Mouse (Mus musculus) stomach, postnatal 0 days (tissue): ENCODE data around the gene Eif4g3. TPM values are rescaled to one million over a fixed set of nuclear protein-coding genes. Genes with fewer than 3 reads are reported as not detected.

Experiments used
- ATAC-seq: fragments of 200-750 bp; cut with Nextera tagmentation; 2 replicates; pipeline ENCODE4 v1.8.0; 2017; ENCODE audit not compliant: low FRiP score, low TSS enrichment
- DNase-seq: peaks from one replicate; pipeline ENCODE4 v3.0.0-alpha.2; 2016; ENCODE audit warnings: low spot score
- H3K27ac ChIP-seq: fragments of 300-500 bp; sonication (generic); replicated peaks from 2 replicates; pipeline ENCODE4 v1.5.1; 2014; ENCODE audit warnings: mild to moderate bottlenecking, control low read depth
- H3K27me3 ChIP-seq: fragments of 300-500 bp; sonication (generic); 2 replicates; pipeline ENCODE4 v1.6.1; 2014; ENCODE audit warnings: low read length; ENCODE audit not compliant: control insufficient read depth, insufficient read depth
- H3K36me3 ChIP-seq: fragments of 300-500 bp; sonication (generic); 2 replicates; pipeline ENCODE4 v1.6.1; 2014; ENCODE audit warnings: low read length, mixed read lengths; ENCODE audit not compliant: control insufficient read depth, insufficient read depth
- H3K4me1 ChIP-seq: fragments of 300-500 bp; sonication (generic); replicated peaks from 2 replicates; pipeline ENCODE4 v1.6.1; 2014; ENCODE audit warnings: antibody characterized with exemption; ENCODE audit not compliant: control insufficient read depth, insufficient read depth
- H3K4me2 ChIP-seq: fragments of 300-500 bp; sonication (generic); replicated peaks from 2 replicates; pipeline ENCODE4 v1.6.1; 2014; ENCODE audit warnings: low read depth, mild to moderate bottlenecking, control low read depth, moderate library complexity
- H3K4me3 ChIP-seq: fragments of 300-500 bp; sonication (generic); 2 replicates; pipeline ENCODE4 v1.5.1; 2014; ENCODE audit warnings: low read depth, low read length, control low read depth
- H3K9ac ChIP-seq: fragments of 300-500 bp; sonication (generic); 2 replicates; pipeline ENCODE4 v1.6.1; 2014; ENCODE audit warnings: mild to moderate bottlenecking, low read length, control low read depth, mixed read lengths
- H3K9me3 ChIP-seq: fragments of 300-500 bp; sonication (generic); 2 replicates; pipeline ENCODE4 v1.6.1; 2016; ENCODE audit warnings: low read length; ENCODE audit not compliant: control insufficient read depth
- CTCF ChIP-seq: IDR thresholded peaks from 2 replicates; pipeline ENCODE4 v1.5.1; 2016; ENCODE audit warnings: antibody characterized with exemption, low read depth, mild to moderate bottlenecking, moderate library complexity
- EP300 ChIP-seq: optimal IDR thresholded peaks from 2 replicates; pipeline ENCODE3; 2016; ENCODE audit warnings: antibody characterized with exemption
- WGBS: fragments of 180-500 bp; shearing (Covaris S2); extraction: QIAGEN DNeasy Blood & Tissue Kit; methylation state at CpG from one replicate; pipeline ENCODE4 v1.1.7; 2014; 5-methylcytosine and 5-hydroxymethylcytosine counted together
- polyA plus RNA-seq: library from polyadenylated mRNA; unstranded; fragments of >200 nt; fragmentation: Nextera tagmentation; extraction: Ambion mirVana; gene quantifications from 2 replicates; pipeline ENCODE4 v1.2.1, GENCODE M21; 2015

Eif4g3 gene
- polyA plus RNA-seq, 1 experiment from 2014 or later = 11.4 TPM

GRCm38 (mm10) chr4:138009786-138010502 is 17.1 kb downstream of the Eif4g3 start:
- WGBS = 87% methylated on average over 4 of the region's 4 CpGs
- H3K36me3 ChIP-seq = peaks cover 8% of the 10 kb centered on the region
- H3K4me2 ChIP-seq = no peak overlapping the region
- no peak overlapping the region for H3K27ac ChIP-seq
- H3K9ac ChIP-seq = no peak overlapping the region
- H3K4me1 ChIP-seq = no peaks in the 10 kb centered on the region
- DNase-seq (no peak), ATAC-seq (no peak)
- H3K27me3 ChIP-seq = no peaks in the 10 kb centered on the region
- H3K9me3 ChIP-seq = no peaks in the 10 kb centered on the region
- H3K4me3 ChIP-seq = no peak overlapping the region
- TF ChIP-seq CTCF (no peak), EP300 (no peak)

DNA sequence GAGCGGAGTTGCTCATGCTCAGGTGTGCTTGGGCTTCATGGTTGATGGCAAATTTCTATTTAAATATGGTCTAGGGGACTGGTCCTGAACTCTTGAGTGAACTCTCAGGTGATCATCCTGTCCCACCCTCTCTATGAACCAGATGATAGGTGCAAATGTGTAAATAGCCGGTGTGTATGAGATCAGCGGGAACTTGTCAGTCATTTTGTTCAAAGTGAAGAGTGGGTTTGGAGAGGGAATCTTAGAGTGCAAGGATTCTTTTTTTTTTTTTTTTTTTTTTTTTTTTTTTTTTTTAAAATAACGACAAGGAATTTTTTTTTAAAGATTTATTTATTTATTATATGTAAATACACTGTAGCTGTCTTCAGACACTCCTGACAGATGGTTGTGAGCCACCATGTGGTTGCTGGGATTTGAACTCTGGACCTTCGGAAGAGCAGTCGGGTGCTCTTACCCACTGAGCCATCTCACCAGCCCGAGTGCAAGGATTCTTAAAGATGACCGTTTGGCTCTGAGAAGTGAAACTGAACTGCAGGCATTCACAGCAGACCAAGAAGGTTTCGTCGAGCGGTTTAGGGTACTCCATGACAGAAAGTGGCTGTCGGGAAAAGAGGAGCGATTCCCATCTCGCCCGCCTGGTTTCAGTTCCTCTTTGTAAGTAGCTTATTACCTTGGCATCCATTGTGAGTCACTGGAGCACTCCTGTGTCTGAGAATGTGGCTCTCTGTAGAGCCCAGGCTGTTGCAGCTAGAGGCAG is 21.1 kb downstream of the Eif4g3 start:
- peaks cover 12% of the 10 kb centered on the region for H3K36me3 ChIP-seq

DNA sequence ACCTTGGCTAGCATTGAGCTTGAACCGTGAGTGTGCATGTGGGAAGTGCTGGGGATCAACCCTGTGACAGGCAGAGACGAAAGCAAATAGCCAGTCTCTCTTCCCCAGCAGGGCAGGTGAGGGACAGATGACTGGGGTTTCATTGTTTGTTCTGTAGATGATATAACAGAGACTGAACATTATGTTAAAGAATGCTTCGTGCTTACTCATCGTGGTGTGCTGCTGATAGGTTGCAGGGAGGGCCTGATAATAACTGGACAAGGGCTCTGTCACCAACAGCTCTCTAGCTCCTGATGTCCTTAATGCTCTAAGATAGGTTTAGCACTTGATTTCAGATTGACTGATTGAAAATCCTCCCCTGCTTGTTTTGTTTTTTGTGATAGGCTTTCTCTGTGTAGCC is 23.1 kb downstream of the Eif4g3 start:
- no peak for TF ChIP-seq EP300
- TF ChIP-seq CTCF = no peak
- H3K27ac ChIP-seq = no peak overlapping the region
- DNase-seq (no peak), ATAC-seq (peak; percentile 34; the same call in 1 of the 2 replicates)
- no peak overlapping the region for H3K9ac ChIP-seq
- H3K36me3 ChIP-seq = peaks cover 12% of the 10 kb centered on the region
- H3K9me3 ChIP-seq = no peaks in the 10 kb centered on the region
- no peak overlapping the region for H3K4me3 ChIP-seq
- 54% methylated on average over 4 of the region's 4 CpGs for WGBS
- H3K4me2 ChIP-seq = no peak overlapping the region
- no peaks in the 10 kb centered on the region for H3K27me3 ChIP-seq
- no peaks in the 10 kb centered on the region for H3K4me1 ChIP-seq

More for the DNA sequence above, 21.1 kb downstream of the Eif4g3 start:
- H3K4me3 ChIP-seq = no peak overlapping the region
- ATAC-seq = no peak
- no peak for DNase-seq
- no peak overlapping the region for H3K4me2 ChIP-seq
- H3K27ac ChIP-seq = no peak overlapping the region
- H3K27me3 ChIP-seq = no peaks in the 10 kb centered on the region
- 86% methylated on average over 15 of the region's 15 CpGs for WGBS
- H3K9me3 ChIP-seq = no peaks in the 10 kb centered on the region
- no peak for TF ChIP-seq CTCF
- no peak for TF ChIP-seq EP300
- H3K9ac ChIP-seq = no peak overlapping the region
- H3K4me1 ChIP-seq = no peaks in the 10 kb centered on the region

- no peak overlapping the region for H3K4me3 ChIP-seq
- 75% methylated on average over 11 of the region's 11 CpGs for WGBS
- peak overlapping the region; percentile 31; the same call in 1 of the 2 replicates for H3K9ac ChIP-seq
- H3K9me3 ChIP-seq = no peaks in the 10 kb centered on the region
- peaks cover 12% of the 10 kb centered on the region for H3K36me3 ChIP-seq
- no peak overlapping the region for H3K27ac ChIP-seq
- TF ChIP-seq CTCF (no peak), EP300 (no peak)
- no peaks in the 10 kb centered on the region for H3K4me1 ChIP-seq
- ATAC-seq (no peak), DNase-seq (no peak)
- H3K27me3 ChIP-seq = no peaks in the 10 kb centered on the region
- H3K4me2 ChIP-seq = no peak overlapping the region
Measured at GRCm38 (mm10) chr4:138017085-138017637, 24.3 kb downstream of the Eif4g3 start.

GRCm38 (mm10) chr4:138018011-138018410 is 25.2 kb downstream of the Eif4g3 start:
- H3K4me3 ChIP-seq = no peak overlapping the region
- H3K27me3 ChIP-seq = no peaks in the 10 kb centered on the region
- DNase-seq = no peak
- no peaks in the 10 kb centered on the region for H3K4me1 ChIP-seq
- no peak for ATAC-seq
- WGBS = 60% methylated on average over 6 of the region's 6 CpGs
- TF ChIP-seq CTCF = no peak
- TF ChIP-seq EP300 = no peak
- peaks cover 12% of the 10 kb centered on the region for H3K36me3 ChIP-seq
- no peaks in the 10 kb centered on the region for H3K9me3 ChIP-seq
- no peak overlapping the region for H3K4me2 ChIP-seq
- no peak overlapping the region for H3K27ac ChIP-seq
- no peak overlapping the region for H3K9ac ChIP-seq

- no peaks in the 10 kb centered on the region for H3K9me3 ChIP-seq
Measured at GRCm38 (mm10) chr4:138020231-138020630, 27.4 kb downstream of the Eif4g3 start.

More at GRCm38 (mm10) chr4:138020231-138020630, 27.4 kb downstream of the Eif4g3 start:
- no peak for ATAC-seq
- Histone ChIP-seq H3K27me3 (no peaks in the 10 kb centered on the region), H3K27ac (no peak overlapping the region), H3K4me1 (no peaks in the 10 kb centered on the region), H3K4me3 (no peak overlapping the region), H3K36me3 (peaks cover 3% of the 10 kb centered on the region; the same call in 1 of the 2 replicates), H3K9ac (no peak overlapping the region), H3K4me2 (no peak overlapping the region)
- WGBS = 76% methylated on average over 6 of the region's 6 CpGs
- TF ChIP-seq CTCF (no peak), EP300 (no peak)
- DNase-seq = no peak
